Mouse (Mus musculus): ENCODE results near the gene Fzd4. TPM values are rescaled to one million over a fixed set of nuclear protein-coding genes. Genes with fewer than 3 reads are reported as not detected.

The Fzd4 gene
- polyA plus RNA-seq, 1 experiment from 2014 or later, result 1.3 TPM

Other genes starting within 250 kb of the Fzd4 start
- 22.7 and 25.4 TPM in 2 replicates for gene Tmem135, start 133 bp upstream of the Fzd4 start, polyA plus RNA-seq (2015; fragmentation: Nextera tagmentation; extraction: Ambion mirVana)
- 10.6 and 12.5 TPM in 2 replicates for gene Prss23, start 122.8 kb downstream of the Fzd4 start, polyA plus RNA-seq (2015; fragmentation: Nextera tagmentation; extraction: Ambion mirVana)
- 3.1 and 4.2 TPM in 2 replicates for gene Me3, start 228.0 kb downstream of the Fzd4 start, polyA plus RNA-seq (2015; fragmentation: Nextera tagmentation; extraction: Ambion mirVana)